Mouse (Mus musculus): Measurements from ENCODE around the gene Hrasls.

DNA sequence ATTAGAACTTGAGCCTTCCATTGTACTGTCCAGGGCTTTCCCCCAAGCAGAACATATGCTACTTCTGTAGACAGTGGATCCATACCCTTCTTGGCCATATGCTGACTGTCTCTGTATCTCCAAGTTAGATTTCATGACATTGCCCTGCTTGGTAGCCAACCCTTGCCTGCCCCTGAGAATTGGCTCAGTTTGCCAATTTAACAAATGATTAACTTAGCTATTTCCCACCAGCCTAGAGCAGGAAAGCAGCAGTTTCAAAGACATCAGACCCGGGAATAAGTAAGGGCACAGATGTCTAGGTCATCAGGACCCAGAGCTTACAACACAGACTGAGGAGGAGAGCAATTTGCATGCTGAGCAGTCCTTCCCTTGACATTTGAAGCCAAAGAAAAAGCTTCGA, 3.9 kb upstream of the Hrasls start:
- no peak for TF ChIP-seq POLR2A (IDR thresholded peaks at IDR 0.05; ENCODE audit: borderline replicate concordance, extremely low read depth, insufficient read depth, insufficient read length, poor library complexity, severe bottlenecking)
- TF ChIP-seq CTCF (IDR thresholded peaks at IDR 0.05; ENCODE audit: borderline replicate concordance, extremely low read depth, insufficient read depth, insufficient read length), result no peak

All from brain, embryonic 14.5 days (tissue).